Mouse (Mus musculus) ES-Bruce4 (cell line): ENCODE data around the gene H60b. TPM values are rescaled to one million over a fixed set of nuclear protein-coding genes. Genes with fewer than 3 reads are reported as not detected.
"Not testable (repeated sequence)": the region's sequence is repeated elsewhere in the genome, so short reads cannot be mapped to it uniquely, and the experiment has no call there.

Experiments used
- H3K27ac ChIP-seq: 2 replicates; pipeline ENCODE4 v1.5.1; 2012; ENCODE audit warnings: low read length, inconsistent platforms; ENCODE audit not compliant: insufficient read depth
- H3K27me3 ChIP-seq: 2 replicates; pipeline ENCODE4 v1.6.1; 2012; ENCODE audit warnings: mild to moderate bottlenecking, low read length, inconsistent platforms; ENCODE audit not compliant: control insufficient read depth, poor library complexity, insufficient read depth, severe bottlenecking
- H3K36me3 ChIP-seq: 2 replicates; pipeline ENCODE4 v1.6.1; 2012; ENCODE audit warnings: inconsistent platforms, mild to moderate bottlenecking, low read length, moderate library complexity; ENCODE audit not compliant: control insufficient read depth, poor library complexity, insufficient read depth, severe bottlenecking
- H3K4me1 ChIP-seq: one replicate; pipeline ENCODE4 v1.8.1; 2011; ENCODE audit warnings: low read length; ENCODE audit not compliant: control insufficient read depth, insufficient read depth
- H3K4me3 ChIP-seq: 2 replicates; pipeline ENCODE4 v1.5.1; 2011; ENCODE audit warnings: low read depth, mild to moderate bottlenecking, low read length
- H3K9ac ChIP-seq: 2 replicates; pipeline ENCODE4 v1.6.1; 2012; ENCODE audit warnings: low read depth, mild to moderate bottlenecking, inconsistent platforms; ENCODE audit not compliant: poor library complexity, severe bottlenecking
- H3K9me3 ChIP-seq: replicated peaks from 2 replicates; pipeline ENCODE4 v1.6.1; 2012; ENCODE audit warnings: mild to moderate bottlenecking, low read length, inconsistent platforms; ENCODE audit not compliant: control insufficient read depth, poor library complexity, insufficient read depth, severe bottlenecking
- CTCF ChIP-seq: IDR thresholded peaks from one replicate; pipeline ENCODE4 v1.8.1; 2011; ENCODE audit warnings: low read depth, low read length
- EP300 ChIP-seq: IDR thresholded peaks from 2 replicates; pipeline ENCODE4 v1.6.1; 2011; ENCODE audit warnings: low read depth, low read length; ENCODE audit not compliant: insufficient read depth
- POLR2A ChIP-seq: IDR thresholded peaks from one replicate; pipeline ENCODE4 v1.8.1; 2011; ENCODE audit warnings: low read length; ENCODE audit not compliant: insufficient read depth
- polyA plus RNA-seq: library from polyadenylated mRNA; stranded (reverse); fragments of >200 nt; gene quantifications from 2 replicates; pipeline ENCODE4 v1.2.4, GENCODE M21; 2011; ENCODE audit warnings: low read depth; ENCODE audit not compliant: missing spikeins, insufficient read depth, insufficient read length

Gene H60b
- polyA plus RNA-seq, 1 experiment = not detected

- H3K27ac ChIP-seq, H3K9ac ChIP-seq, H3K36me3 ChIP-seq, H3K9me3 ChIP-seq, H3K4me3 ChIP-seq, H3K27me3 ChIP-seq, H3K4me1 ChIP-seq: not testable (repeated sequence)
- peak; percentile 25 for TF ChIP-seq CTCF
These were observed 53.8 kb downstream of the H60b start for GRCm38 (mm10) chr10:22212012-22212696.

- not testable (repeated sequence) for H3K27me3 ChIP-seq, H3K9ac ChIP-seq, H3K9me3 ChIP-seq, H3K36me3 ChIP-seq, H3K4me3 ChIP-seq, H3K4me1 ChIP-seq, H3K27ac ChIP-seq
These were observed 65.3 kb downstream of the H60b start for GRCm38 (mm10) chr10:22223474-22224349.

- Histone ChIP-seq H3K27me3 (no peaks in the 10 kb centered on the region), H3K4me1 (no peaks in the 10 kb centered on the region)
- TF ChIP-seq EP300 = no peak
- TF ChIP-seq CTCF = no peak
- no peak for TF ChIP-seq POLR2A
These were observed 106.7 kb downstream of the H60b start for GRCm38 (mm10) chr10:22265060-22265459.

GRCm38 (mm10) chr10:22270879-22271786 is 112.7 kb downstream of the H60b start:
- H3K36me3 ChIP-seq, H3K27me3 ChIP-seq, H3K4me1 ChIP-seq, H3K27ac ChIP-seq, H3K4me3 ChIP-seq, H3K9ac ChIP-seq, H3K9me3 ChIP-seq: not testable (repeated sequence)

More at GRCm38 (mm10) chr10:22265060-22265459, 106.7 kb downstream of the H60b start:
- no peak overlapping the region for H3K9ac ChIP-seq
- peaks cover 11% of the 10 kb centered on the region for H3K9me3 ChIP-seq
- no peak overlapping the region for H3K4me3 ChIP-seq
- no peak overlapping the region for H3K27ac ChIP-seq
- no peaks in the 10 kb centered on the region for H3K36me3 ChIP-seq

GRCm38 (mm10) chr10:22272914-22273683 is 114.7 kb downstream of the H60b start:
- not testable (repeated sequence) for H3K4me1 ChIP-seq, H3K36me3 ChIP-seq, H3K27me3 ChIP-seq, H3K9me3 ChIP-seq, H3K27ac ChIP-seq
- H3K4me3 ChIP-seq = peak overlapping the region; percentile 39
- H3K9ac ChIP-seq = 0 out of 2 replicates have a peak overlapping the region, but pooled peaks have one; percentile 34
